Mouse (Mus musculus) layer of hippocampus, adult 2 months (tissue): ENCODE measurements around the gene Syne2. TPM values are rescaled to one million over a fixed set of nuclear protein-coding genes. Genes with fewer than 3 reads are reported as not detected.
"Not testable (repeated sequence)": the region's sequence is repeated elsewhere in the genome, so short reads cannot be mapped to it uniquely, and the experiment has no call there.

Experiments
- DNase-seq, 2 experiments: peaks; one replicate each; pipeline ENCODE4 v3.0.0; 2022; ENCODE audit warnings: low spot score in 2 of 2
- H3K27ac ChIP-seq: fragments of 200-600 bp; 2 replicates; pipeline ENCODE4 v1.8.1; 2022
- H3K4me3 ChIP-seq: fragments of 200-600 bp; 2 replicates; pipeline ENCODE4 v1.8.1; 2022; ENCODE audit warnings: mild to moderate bottlenecking
- CTCF ChIP-seq: fragments of 200-600 bp; conservative IDR thresholded peaks from 2 replicates; pipeline ENCODE4 v1.8.1; 2022; ENCODE audit warnings: antibody characterized with exemption, mild to moderate bottlenecking, moderate library complexity
- long read RNA-seq, 2 experiments: library from polyadenylated mRNA; stranded (forward); transcript quantifications; one replicate each; pipeline ENCODE4 v2.0.0; 2021; ENCODE audit warnings: borderline mapping rate in 2 of 2
- total RNA-seq, 2 experiments: library from RNA; stranded (reverse); gene quantifications; 2 replicates each; pipeline ENCODE4 v1.2.3; 2021

The Syne2 gene
- 10 to 100 TPM; 25.2 to 26.8 TPM for total RNA-seq
- long read RNA-seq, experiment 1, partial matches to known transcripts: 0 of 11 reads
- long read RNA-seq, experiment 1, other reads (novel, unspliced or antisense): 11 of 11 reads
- long read RNA-seq, experiment 2, partial matches to known transcripts: 6 of 19 reads
- long read RNA-seq, experiment 2, other reads (novel, unspliced or antisense): 13 of 19 reads

DNA sequence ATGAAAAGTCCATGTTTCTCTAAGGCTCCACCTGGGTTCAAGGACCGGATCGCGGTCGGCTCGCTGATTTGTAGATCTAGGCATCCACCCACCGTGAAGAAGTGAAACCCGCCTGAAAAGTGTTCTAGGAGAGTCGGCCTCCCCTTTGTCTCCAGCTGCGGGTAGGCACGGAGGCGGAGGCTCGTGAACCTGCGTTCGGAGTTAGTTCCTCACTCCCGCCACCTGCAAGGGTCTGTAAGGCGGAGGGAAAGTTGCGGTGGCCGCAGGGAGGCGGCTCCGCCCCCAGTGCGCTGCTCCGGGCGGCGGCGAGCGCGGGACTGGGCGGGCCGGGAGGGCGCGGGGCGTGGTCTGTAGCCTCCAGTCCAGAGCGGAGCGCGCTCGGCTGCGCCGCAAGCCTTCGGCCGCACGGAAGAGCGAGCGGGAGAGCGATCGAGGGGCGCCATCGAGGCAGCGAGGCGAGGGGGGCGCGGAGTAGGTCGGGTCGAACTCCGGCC lies at the start of gene Syne2:
Gene Syne2 (plus strand): TSS at position 176 of the 494 bp plus-strand sequence.
- peak; percentile 29 to 37 for DNase-seq
- Histone ChIP-seq H3K4me3 (peak within 1 kb of the TSS; percentile 70), H3K27ac (peak within 1 kb of the TSS; percentile 79)
- TF ChIP-seq CTCF: no peak

DNA sequence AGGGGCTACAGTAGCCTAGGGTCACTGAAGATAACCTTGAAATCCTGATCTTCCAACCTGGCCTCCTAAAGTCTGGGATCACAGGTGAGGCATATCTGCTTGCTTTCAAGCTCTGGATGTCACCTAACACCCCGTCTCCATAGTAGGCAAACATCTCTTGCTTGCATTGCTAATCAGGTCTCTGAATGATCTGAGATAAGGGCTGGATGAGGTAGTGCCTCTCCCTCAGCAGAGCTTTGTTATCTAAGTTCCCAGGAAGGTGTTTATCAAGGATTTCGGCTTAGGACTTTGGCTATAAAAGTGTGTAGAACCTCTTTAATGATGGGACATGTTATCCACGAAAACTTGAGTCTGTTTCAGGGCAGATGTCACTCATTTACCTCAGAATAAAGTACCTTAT lies 46.5 kb upstream of the Syne2 start:
- Histone ChIP-seq H3K4me3 (no peak overlapping the region), H3K27ac (no peak overlapping the region)
- no peak for DNase-seq
- no peak for TF ChIP-seq CTCF

DNA sequence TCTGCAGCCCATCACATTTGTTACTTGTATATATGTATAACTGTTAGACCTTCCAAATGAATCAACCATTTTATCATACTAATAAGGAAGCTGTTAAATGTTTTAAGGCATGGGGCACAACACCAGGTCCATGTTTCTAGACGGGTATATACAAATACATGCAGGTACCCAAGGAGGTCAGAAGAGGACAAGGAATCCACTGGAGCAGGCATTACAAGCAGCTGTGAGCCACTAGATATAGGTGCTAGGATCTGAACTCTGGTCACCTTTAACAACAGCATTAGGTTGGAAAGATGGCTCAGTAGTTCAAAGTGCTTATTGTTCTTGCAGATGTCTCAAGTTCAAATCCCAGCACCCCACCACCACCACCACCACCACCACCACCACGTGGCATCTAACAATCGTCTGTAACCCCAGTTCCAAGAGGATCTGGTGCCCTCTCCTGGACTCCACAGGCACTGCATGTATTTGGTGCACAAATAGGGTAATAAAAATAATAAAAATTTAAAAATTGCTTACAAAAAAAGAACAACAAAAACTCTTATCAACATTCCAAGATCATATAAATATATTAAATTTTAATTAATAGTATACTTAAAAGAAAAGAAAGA lies 45.4 kb upstream of the Syne2 start:
- peak; percentile 2 to 40 for DNase-seq
- TF ChIP-seq CTCF: peak; percentile 72
- Histone ChIP-seq H3K27ac (no peak overlapping the region), H3K4me3 (no peak overlapping the region)

DNA sequence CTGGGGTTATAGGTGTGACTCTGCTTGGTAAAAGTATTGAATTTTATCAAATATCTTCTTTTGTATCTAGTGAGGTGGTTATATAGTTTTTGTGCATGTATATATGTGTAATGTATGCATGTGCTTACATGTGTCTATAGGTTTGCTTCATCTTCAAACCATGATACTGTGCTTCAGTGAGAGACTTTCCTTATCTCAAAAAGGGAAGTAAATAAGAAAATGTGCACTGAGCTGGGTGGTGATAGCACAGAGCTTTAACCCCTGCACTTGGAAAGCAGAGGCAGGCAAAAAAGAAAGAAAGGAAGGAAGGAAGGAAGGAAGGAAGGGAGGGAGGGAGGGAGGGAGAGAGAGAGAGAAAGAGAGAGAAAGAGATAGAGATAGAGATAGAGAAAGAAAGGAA lies 36.5 kb upstream of the Syne2 start:
- Histone ChIP-seq H3K27ac (no peak overlapping the region), H3K4me3 (no peak overlapping the region)
- TF ChIP-seq CTCF: no peak
- no peak for DNase-seq

DNA sequence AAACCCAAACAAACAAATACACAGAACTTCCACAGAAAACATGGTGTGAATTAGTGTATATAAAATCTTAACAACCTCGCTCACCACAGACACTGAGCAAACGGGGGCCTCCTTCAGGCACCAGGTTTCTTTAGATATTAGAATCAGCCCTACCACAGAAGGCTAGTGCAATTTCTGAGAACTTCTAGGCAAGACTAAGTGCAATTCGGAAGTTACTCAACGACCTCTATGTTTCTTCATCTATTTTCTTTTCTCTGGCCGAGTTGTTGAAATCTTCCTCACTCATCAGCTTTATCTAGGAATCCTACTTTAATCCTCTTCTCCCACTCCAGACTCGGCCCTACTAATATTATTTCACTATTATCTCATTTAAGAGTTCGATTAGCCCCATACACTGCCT lies 35.9 kb upstream of the Syne2 start:
- TF ChIP-seq CTCF: no peak
- no peak for DNase-seq
- Histone ChIP-seq H3K4me3 (no peak overlapping the region), H3K27ac (no peak overlapping the region)

DNA sequence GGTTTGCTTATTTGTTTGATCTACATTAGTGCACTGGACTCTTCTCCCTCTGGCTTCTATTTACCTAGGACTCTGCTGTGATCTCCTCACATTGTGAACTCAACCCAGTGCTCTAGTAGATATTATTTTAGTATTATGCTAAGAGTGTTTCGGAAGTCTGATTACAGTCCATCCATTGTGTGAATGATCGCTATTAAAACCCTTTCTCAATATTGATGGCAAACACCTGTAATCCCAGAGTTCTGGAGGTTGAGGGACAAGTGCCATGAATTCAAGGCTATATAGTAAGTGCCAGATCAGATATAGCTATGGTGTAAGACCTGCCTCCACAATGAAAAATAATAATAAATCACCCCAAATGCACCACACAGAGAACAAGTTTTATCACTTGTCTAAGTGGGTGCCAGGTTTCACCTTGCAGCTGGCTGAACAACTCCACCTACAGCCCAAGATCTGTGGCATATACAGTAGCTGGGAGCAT lies 33.6 kb upstream of the Syne2 start:
- no peak overlapping the region for H3K27ac ChIP-seq
- TF ChIP-seq CTCF: no peak
- H3K4me3 ChIP-seq: no peak overlapping the region
- DNase-seq: no peak

DNA sequence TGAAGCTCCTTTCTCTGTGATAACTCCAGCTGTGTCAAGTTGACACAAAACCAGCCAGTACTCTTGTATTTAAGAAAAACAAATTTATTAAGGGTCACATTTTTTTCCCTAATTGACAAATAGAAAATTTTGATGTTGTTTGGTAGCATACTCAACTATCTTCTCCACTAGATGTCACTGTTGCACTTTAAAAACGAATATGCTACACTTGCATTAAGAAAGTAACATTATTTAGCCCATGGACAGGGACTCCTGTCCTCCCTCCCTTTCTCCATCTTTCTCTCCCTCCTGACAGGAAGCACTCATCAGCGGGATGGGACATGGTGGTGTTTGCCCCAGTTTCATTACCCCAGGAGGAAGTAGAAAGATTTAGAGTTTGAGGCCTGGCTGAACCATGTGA lies 31.3 kb upstream of the Syne2 start:
- DNase-seq: peak; percentile 6 to 32
- TF ChIP-seq CTCF: peak; percentile 78
- not testable (repeated sequence) for H3K4me3 ChIP-seq, H3K27ac ChIP-seq

DNA sequence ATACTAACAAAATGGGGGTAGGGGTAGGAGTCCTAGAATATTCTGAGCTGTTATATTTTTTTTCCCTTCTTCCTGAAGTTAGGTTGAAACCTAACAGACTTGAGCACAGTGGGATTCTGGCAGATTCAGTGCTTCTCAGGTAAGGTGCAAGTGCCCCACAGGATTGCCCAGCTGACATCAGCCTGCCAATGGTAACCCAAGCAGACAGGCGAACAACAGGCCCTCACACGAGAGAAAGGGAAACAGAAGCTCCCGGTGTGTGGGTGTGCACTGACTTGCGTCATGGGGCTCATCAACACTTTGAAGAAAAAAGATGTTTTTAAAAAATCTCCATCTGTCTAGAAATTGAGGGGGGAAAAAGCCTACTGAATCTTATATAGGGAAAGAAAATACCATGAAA lies 28.5 kb upstream of the Syne2 start:
- Histone ChIP-seq H3K4me3 (no peak overlapping the region), H3K27ac (no peak overlapping the region)
- peak; percentile 50 to 70 for DNase-seq
- TF ChIP-seq CTCF: no peak

DNA sequence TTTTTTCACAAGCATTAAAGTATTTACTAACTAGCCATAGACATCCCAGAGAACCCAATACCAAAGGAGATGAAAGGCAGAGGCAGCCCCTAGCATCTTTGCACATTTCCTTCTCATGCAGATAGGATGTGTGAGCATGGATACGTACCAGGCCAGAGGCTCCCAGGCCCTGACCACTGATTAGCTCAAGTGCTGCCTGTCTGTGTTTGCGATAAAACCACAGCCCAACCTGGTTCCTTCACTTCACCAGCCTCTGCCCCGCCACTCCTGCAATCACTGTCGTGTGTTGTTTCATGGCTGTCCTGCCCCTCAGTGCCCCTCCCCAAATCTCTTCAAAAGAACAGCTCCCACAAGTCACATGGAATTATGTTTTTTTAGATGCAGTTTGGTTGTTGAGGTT lies 23.4 kb upstream of the Syne2 start:
- Histone ChIP-seq H3K27ac (no peak overlapping the region), H3K4me3 (no peak overlapping the region)
- DNase-seq: no peak
- no peak for TF ChIP-seq CTCF

DNA sequence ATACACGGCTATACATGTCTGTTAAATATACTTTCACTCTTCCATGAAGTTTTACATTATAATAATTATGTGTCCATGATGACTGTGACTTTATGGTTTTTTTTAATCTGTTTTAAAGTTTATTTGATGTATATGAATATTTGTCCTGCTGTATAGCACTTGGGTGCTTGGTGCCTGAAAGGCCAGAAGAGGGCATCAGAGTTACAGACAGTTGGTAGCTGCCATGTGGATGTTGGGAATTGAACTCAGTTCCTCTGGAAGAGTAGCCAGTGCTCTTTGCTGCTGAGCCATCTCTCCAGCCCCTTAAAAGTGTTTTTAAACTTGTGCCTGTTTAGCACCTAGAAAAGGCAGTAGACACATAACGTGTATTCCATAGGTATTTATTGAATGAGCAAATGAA lies 21.4 kb upstream of the Syne2 start:
- Histone ChIP-seq H3K4me3 (no peak overlapping the region), H3K27ac (no peak overlapping the region)
- TF ChIP-seq CTCF: peak; percentile 85
- no peak for DNase-seq

DNA sequence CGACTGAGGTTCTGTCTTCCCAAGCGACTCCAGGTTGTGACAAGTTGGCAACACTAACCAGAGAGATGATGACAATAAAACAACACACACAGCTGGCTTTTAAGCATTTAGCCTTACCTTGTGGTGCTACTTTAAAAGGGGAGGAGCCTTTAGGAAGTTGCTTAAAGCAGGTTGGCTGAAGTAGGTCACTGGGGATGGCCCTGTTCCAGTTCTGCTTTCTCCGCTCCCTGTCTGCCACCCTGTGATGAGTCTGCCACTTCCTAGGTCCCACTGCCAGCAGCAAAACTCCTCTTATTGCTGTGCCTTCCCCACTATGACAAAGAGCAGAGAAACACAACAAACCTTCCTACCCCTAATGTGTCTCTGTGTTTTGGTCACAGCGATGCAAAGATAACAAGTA lies 11.7 kb upstream of the Syne2 start:
- no peak for TF ChIP-seq CTCF
- Histone ChIP-seq H3K4me3 (no peak overlapping the region), H3K27ac (no peak overlapping the region)
- DNase-seq: no peak

DNA sequence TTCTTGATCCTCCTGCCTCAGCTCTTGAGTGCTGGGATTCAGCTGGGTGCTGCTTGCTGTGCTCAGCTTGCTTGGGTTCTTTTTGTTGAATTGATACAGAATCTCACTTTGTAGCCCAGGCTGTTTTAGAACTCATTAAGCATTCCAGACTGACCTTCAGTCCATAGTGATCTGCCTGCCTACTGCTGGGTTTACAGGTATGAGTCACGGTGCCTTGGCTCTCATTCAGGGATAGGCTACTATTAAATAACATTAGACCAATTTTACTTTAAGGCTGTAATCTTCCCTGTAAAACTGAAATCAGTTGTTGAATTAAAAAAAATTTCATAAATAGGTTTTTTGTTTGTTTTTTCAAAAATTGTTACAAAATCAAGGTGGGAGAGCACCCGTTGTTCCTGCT lies 4.2 kb upstream of the Syne2 start:
- H3K27ac ChIP-seq: no peak overlapping the region
- H3K4me3 ChIP-seq: no peak overlapping the region
- no peak for DNase-seq
- TF ChIP-seq CTCF: no peak

DNA sequence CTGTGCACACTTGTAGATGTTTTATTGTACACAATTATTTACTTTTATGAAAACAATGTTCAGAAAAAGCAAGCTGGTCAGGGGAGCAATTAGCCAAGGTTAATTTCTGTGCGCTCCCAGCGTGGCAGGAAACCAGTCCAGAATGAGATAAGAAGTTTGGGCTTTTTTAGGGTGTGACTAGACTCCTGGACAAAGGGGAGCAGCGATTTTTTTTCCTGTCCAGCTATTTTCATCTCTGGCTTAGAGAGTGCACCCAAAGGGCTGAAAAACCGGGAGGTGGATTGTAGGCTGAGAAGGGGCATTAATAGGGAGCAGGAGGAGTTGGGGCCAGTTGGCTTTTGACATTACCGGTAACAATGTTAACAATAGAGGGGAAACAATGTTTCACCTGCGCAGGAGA lies 3.4 kb upstream of the Syne2 start:
- no peak for DNase-seq
- H3K4me3 ChIP-seq: no peak overlapping the region
- TF ChIP-seq CTCF: no peak
- no peak overlapping the region for H3K27ac ChIP-seq
